Mouse (Mus musculus) layer of hippocampus, adult 8-10 months (tissue): ENCODE data around the gene Fbll1. TPM values are rescaled to one million over a fixed set of nuclear protein-coding genes. Genes with fewer than 3 reads are reported as not detected.

Experiments used
- DNase-seq, 2 experiments: peaks; one replicate each; pipeline ENCODE4 v3.0.0; 2022; ENCODE audit warnings: low spot score in 2 of 2
- total RNA-seq, 4 experiments: library from RNA; stranded (reverse); gene quantifications; 2 replicates each; pipeline ENCODE4 v1.2.4; 2022

The Fbll1 gene
- total RNA-seq, 4 experiments from 2014 or later: 37.1 to 42.2 (median 41.1) TPM

GRCm38 (mm10) chr11:35784002-35784401, 14.7 kb downstream of the Fbll1 start:
- no peak for DNase-seq

GRCm38 (mm10) chr11:35783038-35783437, 15.6 kb downstream of the Fbll1 start:
- DNase-seq: no peak

- DNase-seq: no peak
Observed at GRCm38 (mm10) chr11:35782444-35782843, 16.2 kb downstream of the Fbll1 start.

GRCm38 (mm10) chr11:35780336-35780735, 18.3 kb downstream of the Fbll1 start:
- no peak for DNase-seq

GRCm38 (mm10) chr11:35776452-35776851, 22.2 kb downstream of the Fbll1 start:
- no peak for DNase-seq

- DNase-seq: no peak
Observed at GRCm38 (mm10) chr11:35775606-35776005, 23.1 kb downstream of the Fbll1 start.

GRCm38 (mm10) chr11:35770741-35771504, 27.8 kb downstream of the Fbll1 start:
- no peak for DNase-seq

GRCm38 (mm10) chr11:35769746-35770437, 28.8 kb downstream of the Fbll1 start:
- DNase-seq: peak; percentile 59 to 64

- peak; percentile 97 to 99 for DNase-seq
Observed at GRCm38 (mm10) chr11:35769188-35769745, 29.4 kb downstream of the Fbll1 start, which contains the start of gene Pank3. TSS of gene Pank3 (plus strand) at chr11:35769484.

- DNase-seq: no peak
Observed at GRCm38 (mm10) chr11:35766845-35767244, 31.8 kb downstream of the Fbll1 start.

- DNase-seq: no peak
Observed at GRCm38 (mm10) chr11:35760627-35761003, 38.1 kb downstream of the Fbll1 start.

- no peak for DNase-seq
Observed at GRCm38 (mm10) chr11:35760001-35760626, 38.6 kb downstream of the Fbll1 start.

- no peak for DNase-seq
Observed at GRCm38 (mm10) chr11:35756411-35757303, 42.0 kb downstream of the Fbll1 start.

GRCm38 (mm10) chr11:35755546-35755945, 43.1 kb downstream of the Fbll1 start:
- DNase-seq: no peak

- no peak for DNase-seq
Observed at GRCm38 (mm10) chr11:35754906-35755418, 43.7 kb downstream of the Fbll1 start.

- DNase-seq: no peak
Observed at GRCm38 (mm10) chr11:35750578-35750977, 48.1 kb downstream of the Fbll1 start.
